Mouse (Mus musculus) megakaryocyte progenitor cell, adult 5-6 weeks (primary cell): ENCODE data around the gene Arpc2. TPM values are rescaled to one million over a fixed set of nuclear protein-coding genes. Genes with fewer than 3 reads are reported as not detected.

Source experiments
- ATAC-seq: replicated peaks from 2 replicates; pipeline ENCODE4 v1.8.0; 2016; ENCODE audit warnings: mild to moderate bottlenecking, moderate TSS enrichment, inconsistent platforms; ENCODE audit not compliant: poor library complexity
- total RNA-seq, 2 experiments: library from RNA; stranded (forward) in 1 of 2; stranded (reverse) in 1 of 2; fragments of 157-497, 149-512 nt in 1 of 2; fragments of 200-1000 nt in 1 of 2; gene quantifications; 2 replicates each; pipeline versions ENCODE4 v1.2.3 to v1.2.4; 2015 to 2017

Gene Arpc2
- total RNA-seq, 2 experiments from 2014 or later: 435 to 802 TPM

- no peak for ATAC-seq
Measured at GRCm38 (mm10) chr1:74282896-74283625, 47.2 kb downstream of the Arpc2 start.

- peak; percentile 30 for ATAC-seq
Measured at GRCm38 (mm10) chr1:74283686-74284463, 48.0 kb downstream of the Arpc2 start.

GRCm38 (mm10) chr1:74284543-74285160 lies 48.8 kb downstream of the Arpc2 start, which contains the start of the genes Aamp and Pnkd:
TSS of gene Aamp (minus strand) at chr1:74284738.
TSS of gene Pnkd (plus strand) at chr1:74284930.
- ATAC-seq: peak; percentile 88

- 0 out of 2 replicates have a peak, but pooled peaks have one; percentile 0 for ATAC-seq
Measured at GRCm38 (mm10) chr1:74285212-74286010, 49.5 kb downstream of the Arpc2 start.

GRCm38 (mm10) chr1:74286869-74287607 lies 51.2 kb downstream of the Arpc2 start:
- peak; percentile 45 for ATAC-seq

GRCm38 (mm10) chr1:74288327-74288726 lies 52.4 kb downstream of the Arpc2 start:
- no peak for ATAC-seq

GRCm38 (mm10) chr1:74289248-74289647 lies 53.4 kb downstream of the Arpc2 start:
- no peak for ATAC-seq

GRCm38 (mm10) chr1:74289740-74290139 lies 53.9 kb downstream of the Arpc2 start:
- ATAC-seq: no peak

- no peak for ATAC-seq
Measured at GRCm38 (mm10) chr1:74290141-74290540, 54.3 kb downstream of the Arpc2 start.

GRCm38 (mm10) chr1:74292331-74293020 lies 56.6 kb downstream of the Arpc2 start:
- ATAC-seq: no peak

- no peak for ATAC-seq
Measured at GRCm38 (mm10) chr1:74293306-74293960, 57.5 kb downstream of the Arpc2 start.

- ATAC-seq: no peak
Measured at GRCm38 (mm10) chr1:74294090-74294643, 58.3 kb downstream of the Arpc2 start.

GRCm38 (mm10) chr1:74294733-74295455 lies 59.0 kb downstream of the Arpc2 start:
- no peak; the same call in 1 of the 2 replicates for ATAC-seq

GRCm38 (mm10) chr1:74295456-74296171 lies 59.7 kb downstream of the Arpc2 start:
- ATAC-seq: peak; percentile 94

GRCm38 (mm10) chr1:74296477-74296876 lies 60.6 kb downstream of the Arpc2 start:
- no peak for ATAC-seq

GRCm38 (mm10) chr1:74297269-74297668 lies 61.4 kb downstream of the Arpc2 start:
- ATAC-seq: no peak

- no peak for ATAC-seq
Measured at GRCm38 (mm10) chr1:74298157-74298750, 62.4 kb downstream of the Arpc2 start.
